Mouse (Mus musculus) embryonic fibroblast, embryonic 13.5 days (primary cell): ENCODE measurements around the gene Cars2.

Experiments
- CTCF ChIP-seq: IDR thresholded peaks from 2 replicates; pipeline ENCODE4 v1.5.1; 2011; ENCODE audit warnings: mild to moderate bottlenecking, control low read depth, low read length, moderate library complexity, borderline replicate concordance; ENCODE audit not compliant: insufficient read depth
- POLR2A ChIP-seq: IDR thresholded peaks from 2 replicates; pipeline ENCODE4 v1.6.1; 2011; ENCODE audit warnings: low read depth, mild to moderate bottlenecking, control low read depth, low read length, moderate library complexity

GRCm38 (mm10) chr8:11593222-11593884 lies 42.8 kb upstream of the Cars2 start:
- no peak for TF ChIP-seq CTCF
- no peak for TF ChIP-seq POLR2A
